Mouse (Mus musculus) T-helper 1 cell (primary cell): ENCODE measurements around the gene Trpm7.
"Not testable (repeated sequence)": the region's sequence is repeated elsewhere in the genome, so short reads cannot be mapped to it uniquely, and the experiment has no call there.

Source experiments
- in situ Hi-C: fragments of 300-600 bp; cut with MboI, MseI; formaldehyde crosslinking; loops from one replicate; pipeline ENCODE4 v1.15.1; 2025; ENCODE audit warnings: high pct_unique_total_duplicates

The Trpm7 gene

GRCm38 (mm10) chr2:126875871-126876796 is at the start of gene Trpm7:
Trpm7 (minus strand) TSS chr2:126876230.
- in situ Hi-C loops = no loop called here

- in situ Hi-C loops = loop anchor here (5.0 kb wide), 2 partner anchors 53 to 82 kb away; no protein-coding TSS in a partner anchor
Measured at GRCm38 (mm10) chr2:126920358-126921060, 44.5 kb upstream of the Trpm7 start.

DNA sequence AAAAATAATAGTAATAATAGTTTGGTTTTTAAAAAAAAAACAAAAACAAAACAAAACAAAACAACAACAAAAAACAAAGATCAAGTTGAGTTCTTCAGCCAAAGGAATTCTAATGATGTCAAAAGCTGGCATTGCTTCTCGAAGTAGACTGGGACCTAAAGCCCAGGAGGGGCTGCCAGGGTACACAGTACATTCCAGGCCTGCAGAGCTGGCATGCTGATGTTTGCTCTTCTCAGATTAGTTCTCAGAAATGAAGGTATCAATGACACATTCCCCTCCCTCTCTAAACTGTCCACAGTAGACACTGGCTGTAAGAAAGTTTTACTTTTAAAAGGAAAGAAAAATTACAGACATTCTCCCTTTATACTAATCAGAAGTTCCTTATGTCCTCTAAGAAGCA is 40.2 kb upstream of the Trpm7 start:
- in situ Hi-C loops = no loop called here

DNA sequence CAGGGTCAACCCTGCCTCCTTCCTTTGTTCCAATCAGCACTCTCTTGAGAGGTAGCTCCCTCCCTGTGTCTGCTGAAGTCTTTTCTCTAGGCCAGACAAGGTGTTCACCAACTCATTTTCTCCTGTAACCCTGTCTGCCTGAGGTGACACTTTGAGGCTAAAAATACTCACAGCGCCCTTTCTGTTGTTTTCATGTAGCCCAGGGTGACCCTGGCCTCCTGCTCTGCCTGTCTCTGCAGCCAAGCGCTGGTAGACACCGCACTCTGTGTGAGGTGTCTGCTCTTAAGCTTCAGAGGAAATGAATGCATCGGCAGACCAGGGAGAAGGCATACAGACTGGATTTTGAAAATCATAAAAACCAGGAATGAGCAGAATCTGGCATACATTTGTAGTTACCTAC is 38.1 kb upstream of the Trpm7 start:
- in situ Hi-C loops = no loop called here

- in situ Hi-C loops = no loop called here
Measured at GRCm38 (mm10) chr2:126904162-126904561, 28.1 kb upstream of the Trpm7 start.

GRCm38 (mm10) chr2:126897511-126897910 is 21.5 kb upstream of the Trpm7 start:
- in situ Hi-C loops = no loop called here

DNA sequence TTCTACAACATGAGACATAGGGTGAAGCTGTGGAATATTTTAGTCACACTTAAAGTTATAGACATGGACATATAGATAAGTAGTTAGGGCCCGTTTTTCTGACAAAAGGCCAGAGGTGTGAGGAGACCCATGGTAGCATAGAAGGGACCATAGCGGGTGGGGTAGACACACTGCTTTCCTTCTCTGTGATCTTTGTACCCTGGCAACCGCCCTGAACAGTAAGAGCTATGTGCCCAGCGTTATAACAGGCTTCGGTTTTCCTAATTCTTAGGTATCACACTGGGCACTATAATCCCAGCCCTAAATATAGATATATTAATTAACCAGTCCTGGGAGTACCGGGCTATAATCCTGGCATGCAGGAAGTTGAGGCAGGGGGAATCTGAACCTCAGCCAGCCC is 20.9 kb upstream of the Trpm7 start:
- in situ Hi-C loops = no loop called here

DNA sequence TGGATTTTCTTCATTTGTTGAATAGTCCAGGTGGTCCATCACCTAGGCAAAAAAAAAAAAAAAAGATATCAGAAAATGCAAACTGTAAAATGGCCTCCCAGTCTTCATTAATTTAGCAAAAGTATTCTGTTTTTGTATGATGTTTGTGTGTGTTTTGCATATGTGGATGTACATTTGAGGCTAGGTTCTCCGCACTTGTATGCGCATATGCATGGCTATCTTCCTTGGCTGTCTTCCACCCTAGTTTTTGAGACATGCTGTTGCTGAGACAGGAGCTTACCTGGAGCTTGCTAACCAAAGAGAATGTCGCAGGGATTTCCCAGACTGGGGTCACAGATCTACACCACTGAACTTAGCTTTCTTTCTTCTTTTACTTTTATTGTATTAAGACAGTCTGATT is 18.2 kb upstream of the Trpm7 start:
- in situ Hi-C loops = no loop called here

DNA sequence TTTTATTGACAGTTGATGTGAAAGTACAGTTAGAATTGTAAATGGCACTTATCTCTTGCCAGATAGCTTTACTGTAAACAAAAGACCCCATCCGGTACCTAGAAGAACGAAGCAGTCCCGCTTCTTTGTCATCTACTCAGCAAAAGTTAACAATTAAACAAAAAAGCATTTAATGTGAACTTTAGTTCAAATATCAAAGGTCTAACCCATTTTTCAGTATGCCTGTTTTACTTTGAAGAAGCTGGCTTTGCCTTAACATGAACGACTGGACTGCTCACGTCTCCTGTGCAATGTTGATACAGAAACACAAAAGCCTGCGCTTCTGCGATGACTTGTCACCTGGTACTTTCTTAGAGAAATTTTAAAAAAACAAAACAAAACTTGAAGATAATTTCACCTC is 16.3 kb upstream of the Trpm7 start:
- in situ Hi-C loops = no loop called here

GRCm38 (mm10) chr2:126891743-126892142 is 15.7 kb upstream of the Trpm7 start:
- in situ Hi-C loops = no loop called here

DNA sequence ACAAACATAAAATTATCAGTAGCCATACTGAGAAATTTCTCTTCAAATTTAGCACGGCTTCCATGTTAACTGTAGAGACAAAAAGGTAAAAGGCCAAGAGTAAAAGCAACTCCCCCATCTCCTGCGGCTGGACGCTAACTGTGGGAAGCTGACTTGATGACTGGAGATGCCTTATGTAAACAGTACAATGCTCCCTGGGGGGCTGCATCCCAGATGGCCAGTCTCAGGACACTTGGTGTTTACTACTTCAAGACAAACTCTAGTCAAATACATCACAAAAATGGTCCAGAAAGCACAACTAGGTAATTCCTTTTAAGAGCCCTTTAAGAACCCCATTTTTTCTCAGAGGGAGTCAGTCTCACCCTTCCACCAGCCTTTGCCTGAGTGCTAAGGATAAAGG is 11.1 kb upstream of the Trpm7 start:
- in situ Hi-C loops = no loop called here

DNA sequence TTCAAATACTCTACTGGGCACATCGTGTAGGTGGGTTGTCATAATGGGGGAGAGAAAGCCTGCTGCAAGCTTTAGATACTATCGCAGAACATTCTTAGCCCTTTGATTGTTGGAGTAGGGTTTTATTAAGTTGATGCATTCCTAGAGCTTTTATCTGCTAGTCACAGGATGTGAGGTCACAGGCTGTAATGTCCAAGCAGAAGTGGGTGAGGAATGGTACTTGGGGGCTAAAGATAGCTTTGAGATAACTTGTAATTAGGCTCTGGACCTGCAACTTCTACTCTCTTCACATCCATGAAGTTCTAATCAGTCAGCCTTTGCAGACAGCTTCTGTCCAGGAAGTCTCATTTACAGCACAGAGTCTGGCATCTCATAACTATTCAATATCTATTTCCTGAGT is 9.8 kb upstream of the Trpm7 start:
- in situ Hi-C loops = no loop called here

GRCm38 (mm10) chr2:126882711-126883110 is 6.7 kb upstream of the Trpm7 start:
- in situ Hi-C loops = not testable (repeated sequence)

DNA sequence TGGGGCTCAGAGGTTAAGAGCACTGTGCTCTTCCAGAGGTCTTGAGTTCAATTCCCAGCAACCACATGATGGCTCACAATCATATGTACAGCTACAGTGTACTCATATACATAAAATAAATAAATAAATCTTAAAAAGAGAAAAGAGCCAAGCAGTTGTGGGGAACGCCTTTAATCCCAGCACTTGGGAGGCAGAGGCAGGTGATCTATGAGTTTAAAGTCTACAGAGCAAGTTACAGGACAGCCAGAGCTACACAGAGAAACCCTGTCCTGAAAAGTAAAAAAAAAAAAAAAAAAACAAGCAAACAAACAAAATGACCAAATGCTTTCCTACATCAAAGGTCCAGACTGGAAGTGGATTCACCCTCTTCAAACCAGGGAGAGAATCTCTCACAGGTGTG is 2.0 kb upstream of the Trpm7 start:
- in situ Hi-C loops = no loop called here

GRCm38 (mm10) chr2:126875516-126875835 is 554 bp downstream of the Trpm7 start:
- in situ Hi-C loops = no loop called here

DNA sequence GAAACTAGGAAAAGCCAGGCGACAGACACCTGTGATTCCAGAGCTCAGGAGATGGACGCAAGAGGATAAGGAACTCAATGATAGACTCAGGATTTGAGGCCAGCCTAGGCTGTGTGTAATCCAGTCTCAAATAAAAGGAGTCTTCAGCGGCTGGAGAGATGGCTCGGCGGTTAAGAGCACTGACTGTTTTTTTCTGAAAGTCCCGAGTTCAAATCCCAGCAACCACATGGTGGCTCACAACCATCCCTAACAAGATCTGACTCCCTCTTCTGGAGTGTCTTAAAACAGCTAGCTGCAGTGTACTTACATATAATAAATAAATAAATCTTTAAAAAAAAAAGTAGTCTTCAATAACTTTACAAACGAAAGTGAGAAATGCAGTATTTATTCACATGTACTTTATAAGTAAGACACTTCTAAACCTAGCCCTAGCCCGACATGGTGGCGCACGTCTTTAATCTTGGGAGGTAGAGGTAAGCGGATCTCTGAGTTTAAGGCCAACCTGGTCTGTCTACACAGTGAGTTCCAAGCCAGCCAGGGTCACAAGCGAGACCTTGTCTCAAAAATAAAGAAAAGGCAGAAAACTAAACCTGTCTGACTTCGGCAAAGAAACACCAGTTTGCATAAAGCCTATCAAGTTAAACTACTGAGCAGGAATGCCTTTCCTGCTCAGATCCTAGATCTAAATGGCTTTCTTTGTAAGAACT is 1.1 kb downstream of the Trpm7 start:
- in situ Hi-C loops = no loop called here

DNA sequence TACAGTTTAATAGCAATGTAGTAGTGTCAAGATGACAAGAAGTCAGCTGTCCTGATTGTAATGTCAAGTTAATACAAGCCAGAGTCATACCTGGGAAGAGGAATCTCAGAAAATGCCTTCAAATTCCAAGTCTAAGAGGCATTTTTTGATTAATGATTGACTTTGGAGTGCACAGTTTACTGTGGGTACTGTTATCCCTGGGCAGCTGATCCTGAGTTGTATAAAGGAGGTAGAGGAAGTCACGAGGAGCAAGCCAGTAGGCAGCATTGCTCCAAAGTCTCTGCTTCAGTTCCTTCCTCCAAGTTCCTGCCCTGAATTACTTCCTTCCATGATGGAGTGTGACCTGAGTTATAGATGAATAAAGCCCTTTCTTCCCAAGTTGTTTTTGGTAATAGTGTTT is 9.7 kb downstream of the Trpm7 start:
- in situ Hi-C loops = loop anchor here (5.0 kb wide), 1 partner anchor 56 kb away; no protein-coding TSS in a partner anchor

DNA sequence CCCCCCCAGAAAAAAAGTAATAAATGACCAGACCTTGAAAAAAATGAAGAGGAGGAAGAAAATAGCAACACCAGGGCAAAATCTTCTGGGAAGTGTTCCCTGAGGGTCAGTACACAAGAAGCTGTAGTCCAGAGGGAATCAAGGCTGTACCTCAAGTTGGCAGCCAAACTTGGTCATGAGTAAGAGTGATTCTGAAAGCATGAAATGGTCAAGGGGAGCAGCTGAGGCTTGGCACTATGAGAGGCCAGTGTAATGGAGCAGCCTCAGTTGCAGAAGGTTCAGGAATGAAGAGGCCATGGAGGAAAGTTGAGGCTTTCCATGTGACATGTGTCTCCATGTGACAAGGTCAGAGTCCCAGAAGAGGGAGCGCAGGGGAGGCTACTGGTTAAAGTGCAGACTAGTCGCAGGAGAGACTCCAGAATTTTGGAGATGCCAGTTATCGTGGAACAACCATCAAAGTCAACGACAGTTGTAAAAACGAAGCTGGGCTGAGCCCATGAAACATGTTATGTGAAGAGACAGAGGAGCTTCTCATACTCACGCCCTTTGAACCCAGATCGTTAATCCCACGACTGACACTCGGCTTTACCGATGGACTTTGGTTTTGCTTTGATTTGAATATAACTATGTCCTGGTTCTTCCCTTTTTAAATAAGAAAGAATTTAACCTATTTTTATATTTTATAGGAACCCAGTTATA is 10.4 kb downstream of the Trpm7 start:
- in situ Hi-C loops = loop anchor here (5.0 kb wide), 1 partner anchor 57 kb away; no protein-coding TSS in a partner anchor

DNA sequence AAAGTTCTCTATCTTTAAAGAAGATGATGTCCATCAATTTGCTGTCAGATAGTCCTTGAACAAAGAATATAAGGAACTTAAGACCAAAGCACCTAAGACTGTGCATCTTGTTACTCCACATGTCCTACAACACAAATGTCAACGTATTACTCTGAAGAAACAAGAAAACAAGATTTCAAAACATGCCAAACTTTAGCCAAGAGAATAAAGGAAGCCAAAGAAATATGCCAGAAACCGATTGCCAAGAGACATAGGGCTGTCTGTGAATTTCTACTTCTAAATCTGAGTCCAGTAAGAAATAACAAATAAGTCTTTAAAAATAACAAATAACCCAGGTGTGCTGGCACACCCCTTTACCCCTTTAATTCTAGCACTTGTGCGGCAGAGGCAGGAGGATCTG is 11.0 kb downstream of the Trpm7 start:
- in situ Hi-C loops = loop anchor here (5.0 kb wide), 1 partner anchor 57 kb away; no protein-coding TSS in a partner anchor

DNA sequence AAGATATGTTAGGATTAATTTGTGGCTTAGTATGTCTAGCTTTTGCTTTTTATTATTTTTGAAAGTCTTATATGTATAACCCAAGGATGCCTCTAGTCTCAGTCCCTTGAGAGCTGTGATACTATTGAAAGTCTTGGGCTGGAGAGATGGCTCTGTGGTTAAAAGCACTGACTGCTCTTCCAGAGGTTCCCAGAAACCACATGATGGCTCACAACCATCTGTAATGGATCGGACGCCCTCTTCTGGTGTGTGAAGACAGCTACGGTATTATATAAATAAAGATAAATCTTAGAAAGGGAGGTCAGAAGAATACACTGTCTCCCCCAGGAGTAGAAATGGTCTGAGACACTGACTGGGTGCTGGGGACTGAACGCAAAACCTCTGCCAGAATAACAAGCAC is 31.3 kb downstream of the Trpm7 start:
- in situ Hi-C loops = no loop called here

GRCm38 (mm10) chr2:126838848-126839247 is 37.2 kb downstream of the Trpm7 start:
- in situ Hi-C loops = no loop called here

GRCm38 (mm10) chr2:126817414-126817813 is 58.6 kb downstream of the Trpm7 start:
- in situ Hi-C loops = no loop called here
